Mouse (Mus musculus): ENCODE results near the gene Chp1. TPM values are rescaled to one million over a fixed set of nuclear protein-coding genes. Genes with fewer than 3 reads are reported as not detected.

Chp1 gene
- polyA plus RNA-seq, 1 experiment: 27.1 TPM

DNA sequence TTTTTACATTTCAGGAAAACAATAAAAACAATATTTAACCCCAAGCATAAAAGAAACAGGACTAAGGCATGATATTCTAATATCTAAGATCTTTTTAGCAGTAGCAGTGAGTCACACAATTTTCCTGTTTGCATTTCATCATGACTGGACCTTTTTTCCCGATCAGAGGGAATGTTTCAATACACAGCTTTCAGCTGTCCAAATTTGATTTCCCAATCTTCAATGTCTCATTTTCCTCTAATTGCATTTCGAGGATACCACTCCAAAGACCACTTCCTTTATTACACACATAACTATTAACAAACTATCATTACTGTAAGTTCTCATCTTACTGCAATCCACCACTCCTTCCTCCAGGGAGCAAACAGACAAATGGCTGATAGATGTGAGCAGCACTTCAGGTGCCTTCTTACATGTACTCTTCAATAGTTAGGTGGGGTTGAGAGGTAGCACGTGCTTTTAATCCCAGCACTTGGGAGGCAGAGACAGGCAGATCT is 33.4 kb upstream of the Chp1 start:
- Histone ChIP-seq H3K36me3 (ENCODE audit: control insufficient read depth, insufficient read depth, low read length) (no peaks in the 10 kb centered on the region), H3K4me1 (ENCODE audit: control insufficient read depth, insufficient read depth, low read length) (no peaks in the 10 kb centered on the region), H3K4me3 (ENCODE audit: control insufficient read depth, low read depth, low read length) (no peak overlapping the region), H3K27ac (ENCODE audit: control insufficient read depth, insufficient read depth, low read depth, low read length) (no peak overlapping the region), H3K27me3 (ENCODE audit: control insufficient read depth, insufficient read depth, low read length) (no peaks in the 10 kb centered on the region)
- TF ChIP-seq POLR2A (IDR thresholded peaks at IDR 0.05; ENCODE audit: control insufficient read depth, low read depth, low read length) (no peak), CTCF (IDR thresholded peaks at IDR 0.05; ENCODE audit: control insufficient read depth, insufficient read depth, insufficient replicate concordance, low read depth, low read length) (no peak)

DNA sequence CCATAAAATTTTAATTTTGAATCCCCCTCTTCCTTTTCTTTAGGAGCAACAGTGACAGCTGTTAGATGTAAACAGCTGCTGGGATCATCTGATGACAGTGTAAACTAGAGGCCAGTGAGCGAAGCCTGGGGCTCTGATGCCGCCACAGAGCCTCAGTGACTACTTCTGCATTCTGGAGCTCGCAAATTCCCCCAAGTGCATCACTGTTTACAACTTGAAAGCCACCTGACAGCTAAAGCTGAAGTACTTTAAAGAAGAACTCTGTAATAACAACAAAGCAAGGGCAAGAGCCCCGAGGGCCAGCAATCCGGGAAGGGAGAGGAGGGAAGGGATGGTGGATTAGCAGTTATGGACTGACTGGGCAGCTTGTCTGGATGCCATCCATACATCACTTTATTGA is 30.7 kb upstream of the Chp1 start:
- TF ChIP-seq CTCF (IDR thresholded peaks at IDR 0.05; ENCODE audit: control insufficient read depth, insufficient read depth, insufficient replicate concordance, low read depth, low read length): no peak
- TF ChIP-seq POLR2A (IDR thresholded peaks at IDR 0.05; ENCODE audit: control insufficient read depth, low read depth, low read length): no peak
- H3K4me1 ChIP-seq (ENCODE audit: control insufficient read depth, insufficient read depth, low read length): no peaks in the 10 kb centered on the region
- no peak overlapping the region for H3K27ac ChIP-seq (ENCODE audit: control insufficient read depth, insufficient read depth, low read depth, low read length)
- no peak overlapping the region for H3K4me3 ChIP-seq (ENCODE audit: control insufficient read depth, low read depth, low read length)
- H3K36me3 ChIP-seq (ENCODE audit: control insufficient read depth, insufficient read depth, low read length): peaks cover under 1% of the 10 kb centered on the region; the same call in 1 of the 2 replicates
- H3K27me3 ChIP-seq (ENCODE audit: control insufficient read depth, insufficient read depth, low read length): no peaks in the 10 kb centered on the region

DNA sequence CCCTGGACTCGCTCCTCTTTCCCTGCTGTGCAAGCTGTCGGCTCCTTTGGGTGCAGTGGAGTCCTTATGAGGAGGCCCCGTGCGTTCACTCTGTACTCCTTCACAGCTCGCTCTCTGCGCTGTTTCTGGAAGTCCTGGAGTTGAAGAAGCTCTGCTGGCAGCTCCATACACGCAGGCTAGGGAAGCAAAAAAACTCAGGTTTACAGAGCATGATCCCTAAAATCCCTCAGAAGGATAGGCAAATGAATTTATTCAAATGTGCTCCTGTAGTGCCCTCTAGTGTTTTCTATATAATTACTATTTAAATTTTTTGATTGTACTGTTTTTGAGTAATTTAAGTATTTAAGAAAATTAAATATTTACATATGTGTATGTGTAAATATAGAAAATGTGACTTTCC is 26.9 kb upstream of the Chp1 start:
- Histone ChIP-seq H3K27me3 (ENCODE audit: control insufficient read depth, insufficient read depth, low read length) (no peaks in the 10 kb centered on the region), H3K27ac (ENCODE audit: control insufficient read depth, insufficient read depth, low read depth, low read length) (no peak overlapping the region), H3K36me3 (ENCODE audit: control insufficient read depth, insufficient read depth, low read length) (peaks cover 1% of the 10 kb centered on the region), H3K4me3 (ENCODE audit: control insufficient read depth, low read depth, low read length) (no peak overlapping the region), H3K4me1 (ENCODE audit: control insufficient read depth, insufficient read depth, low read length) (no peaks in the 10 kb centered on the region)
- TF ChIP-seq POLR2A (IDR thresholded peaks at IDR 0.05; ENCODE audit: control insufficient read depth, low read depth, low read length) (no peak), CTCF (IDR thresholded peaks at IDR 0.05; ENCODE audit: control insufficient read depth, insufficient read depth, insufficient replicate concordance, low read depth, low read length) (no peak)

DNA sequence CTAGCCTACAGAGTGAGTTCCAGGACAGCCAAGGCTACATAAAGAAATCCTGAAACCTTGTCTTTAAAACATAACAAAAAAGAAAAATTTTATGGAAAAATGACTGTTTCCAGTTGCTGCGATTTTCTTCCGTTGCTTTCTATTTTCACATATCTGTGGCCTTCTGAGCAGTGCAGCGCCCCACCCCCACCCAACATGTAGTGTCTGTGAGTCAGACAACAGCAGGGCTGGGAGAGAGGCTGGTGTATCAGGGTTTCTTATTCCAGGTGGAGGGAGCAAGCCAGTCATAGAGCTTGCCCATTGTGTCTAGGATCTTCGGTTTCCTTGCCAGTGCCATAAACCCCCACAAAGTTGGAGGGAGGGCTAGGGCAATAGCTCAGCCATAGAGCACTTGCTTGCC is 23.7 kb upstream of the Chp1 start:
- Histone ChIP-seq H3K27me3 (ENCODE audit: control insufficient read depth, insufficient read depth, low read length) (no peaks in the 10 kb centered on the region), H3K27ac (ENCODE audit: control insufficient read depth, insufficient read depth, low read depth, low read length) (no peak overlapping the region), H3K36me3 (ENCODE audit: control insufficient read depth, insufficient read depth, low read length) (peaks cover 1% of the 10 kb centered on the region), H3K4me1 (ENCODE audit: control insufficient read depth, insufficient read depth, low read length) (no peaks in the 10 kb centered on the region), H3K4me3 (ENCODE audit: control insufficient read depth, low read depth, low read length) (no peak overlapping the region)
- no peak for TF ChIP-seq POLR2A (IDR thresholded peaks at IDR 0.05; ENCODE audit: control insufficient read depth, low read depth, low read length)
- no peak for TF ChIP-seq CTCF (IDR thresholded peaks at IDR 0.05; ENCODE audit: control insufficient read depth, insufficient read depth, insufficient replicate concordance, low read depth, low read length)

DNA sequence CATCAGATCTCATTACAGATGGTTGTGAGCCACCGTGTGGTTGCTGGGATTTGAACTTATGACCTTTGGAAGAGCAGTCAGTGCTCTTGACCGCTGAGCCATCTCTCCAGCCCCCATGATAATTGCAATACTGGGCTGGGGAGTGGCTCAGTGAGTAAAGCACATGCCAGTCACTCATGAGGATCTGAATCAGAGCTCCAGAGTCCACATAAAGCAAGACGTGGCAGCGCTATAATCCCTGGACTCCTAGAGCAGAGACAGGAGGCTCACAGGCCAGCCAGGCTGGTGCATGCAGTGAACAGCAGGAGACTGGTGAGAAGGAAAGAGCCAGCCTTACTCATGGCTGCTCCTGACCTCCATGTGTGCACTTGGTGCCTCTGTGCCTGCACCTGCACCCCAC is 22.1 kb upstream of the Chp1 start:
- TF ChIP-seq POLR2A (IDR thresholded peaks at IDR 0.05; ENCODE audit: control insufficient read depth, low read depth, low read length): no peak
- TF ChIP-seq CTCF (IDR thresholded peaks at IDR 0.05; ENCODE audit: control insufficient read depth, insufficient read depth, insufficient replicate concordance, low read depth, low read length): no peak
- H3K36me3 ChIP-seq (ENCODE audit: control insufficient read depth, insufficient read depth, low read length): peaks cover 4% of the 10 kb centered on the region
- H3K4me3 ChIP-seq (ENCODE audit: control insufficient read depth, low read depth, low read length): no peak overlapping the region
- H3K27me3 ChIP-seq (ENCODE audit: control insufficient read depth, insufficient read depth, low read length): no peaks in the 10 kb centered on the region
- no peak overlapping the region for H3K27ac ChIP-seq (ENCODE audit: control insufficient read depth, insufficient read depth, low read depth, low read length)
- no peaks in the 10 kb centered on the region for H3K4me1 ChIP-seq (ENCODE audit: control insufficient read depth, insufficient read depth, low read length)

DNA sequence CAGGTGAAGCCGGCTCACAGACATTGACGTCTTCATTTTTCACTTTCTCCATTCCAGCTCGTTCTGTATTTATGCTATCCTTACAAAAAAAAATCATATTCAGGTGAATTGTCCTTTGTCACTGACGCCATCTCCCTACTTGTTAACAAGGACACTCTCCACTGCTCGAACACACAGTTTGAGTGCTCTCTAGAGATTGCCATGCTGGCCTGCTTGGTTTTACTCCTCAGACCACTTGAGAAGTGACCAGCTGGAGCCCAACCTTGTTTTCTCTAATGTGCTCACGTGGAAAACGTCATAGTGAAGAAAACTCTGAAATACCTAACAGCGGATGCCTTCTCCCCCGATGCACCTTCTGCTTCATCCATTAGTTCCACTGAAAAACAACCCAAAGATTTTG is 8.7 kb upstream of the Chp1 start:
- Histone ChIP-seq H3K27me3 (ENCODE audit: control insufficient read depth, insufficient read depth, low read length) (no peaks in the 10 kb centered on the region), H3K36me3 (ENCODE audit: control insufficient read depth, insufficient read depth, low read length) (peaks cover 4% of the 10 kb centered on the region; the same call in 1 of the 2 replicates), H3K4me3 (ENCODE audit: control insufficient read depth, low read depth, low read length) (no peak overlapping the region), H3K4me1 (ENCODE audit: control insufficient read depth, insufficient read depth, low read length) (no peaks in the 10 kb centered on the region), H3K27ac (ENCODE audit: control insufficient read depth, insufficient read depth, low read depth, low read length) (no peak overlapping the region)
- TF ChIP-seq POLR2A (IDR thresholded peaks at IDR 0.05; ENCODE audit: control insufficient read depth, low read depth, low read length) (no peak), CTCF (IDR thresholded peaks at IDR 0.05; ENCODE audit: control insufficient read depth, insufficient read depth, insufficient replicate concordance, low read depth, low read length) (no peak)

DNA sequence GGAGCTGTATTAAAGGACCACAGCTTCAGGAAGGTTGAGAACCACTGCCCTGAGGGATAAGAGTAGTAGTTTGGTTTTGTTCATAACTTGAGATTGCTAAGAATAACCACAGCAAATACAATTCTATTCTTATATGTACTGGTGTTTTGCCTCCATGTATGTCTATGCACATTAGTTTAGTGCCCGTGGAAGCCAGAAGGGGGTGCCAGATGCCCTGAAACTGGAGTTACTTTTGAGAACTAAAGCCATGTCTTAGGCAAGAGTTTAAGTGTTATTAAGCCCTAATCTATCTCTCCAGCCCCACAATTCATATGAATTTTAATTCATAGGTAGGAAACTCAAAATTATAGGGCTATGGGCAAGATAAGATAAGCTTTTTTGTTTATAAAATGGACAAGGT is 5.4 kb upstream of the Chp1 start:
- TF ChIP-seq CTCF (IDR thresholded peaks at IDR 0.05; ENCODE audit: control insufficient read depth, insufficient read depth, insufficient replicate concordance, low read depth, low read length): no peak
- no peak for TF ChIP-seq POLR2A (IDR thresholded peaks at IDR 0.05; ENCODE audit: control insufficient read depth, low read depth, low read length)
- H3K4me3 ChIP-seq (ENCODE audit: control insufficient read depth, low read depth, low read length): no peak overlapping the region
- H3K36me3 ChIP-seq (ENCODE audit: control insufficient read depth, insufficient read depth, low read length): peaks cover 4% of the 10 kb centered on the region; the same call in 1 of the 2 replicates
- H3K4me1 ChIP-seq (ENCODE audit: control insufficient read depth, insufficient read depth, low read length): no peaks in the 10 kb centered on the region
- no peak overlapping the region for H3K27ac ChIP-seq (ENCODE audit: control insufficient read depth, insufficient read depth, low read depth, low read length)
- no peaks in the 10 kb centered on the region for H3K27me3 ChIP-seq (ENCODE audit: control insufficient read depth, insufficient read depth, low read length)

DNA sequence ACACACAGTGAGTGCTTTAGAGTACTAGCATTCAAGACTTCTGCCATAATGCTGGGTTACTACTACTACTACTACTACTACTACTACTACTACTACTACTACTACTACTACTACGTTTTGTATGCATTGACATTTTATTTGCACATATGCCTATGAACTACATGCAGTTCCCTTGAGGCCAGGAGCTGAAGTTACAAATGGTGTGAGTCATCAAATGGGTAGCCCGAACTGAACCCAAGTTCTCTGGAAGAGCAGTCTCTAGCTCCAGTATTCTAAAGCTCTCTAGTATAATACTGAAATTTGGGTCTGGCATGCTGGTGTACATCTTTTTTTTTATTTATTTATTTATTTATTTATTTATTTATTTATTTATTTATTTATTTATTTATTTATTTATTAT is 3.8 kb upstream of the Chp1 start:
- H3K4me3 ChIP-seq (ENCODE audit: control insufficient read depth, low read depth, low read length): no peak overlapping the region

More for the DNA sequence above, 3.8 kb upstream of the Chp1 start:
- Histone ChIP-seq H3K27ac (ENCODE audit: control insufficient read depth, insufficient read depth, low read depth, low read length) (no peak overlapping the region), H3K4me1 (ENCODE audit: control insufficient read depth, insufficient read depth, low read length) (no peaks in the 10 kb centered on the region), H3K27me3 (ENCODE audit: control insufficient read depth, insufficient read depth, low read length) (no peaks in the 10 kb centered on the region), H3K36me3 (ENCODE audit: control insufficient read depth, insufficient read depth, low read length) (peaks cover 2% of the 10 kb centered on the region; the same call in 1 of the 2 replicates)
- no peak for TF ChIP-seq POLR2A (IDR thresholded peaks at IDR 0.05; ENCODE audit: control insufficient read depth, low read depth, low read length)
- no peak for TF ChIP-seq CTCF (IDR thresholded peaks at IDR 0.05; ENCODE audit: control insufficient read depth, insufficient read depth, insufficient replicate concordance, low read depth, low read length)

Measured in testis, adult 2 months (tissue).